Comparison of ENCODE assay signal across 13 mouse cellular contexts in the genomic region with DNA sequence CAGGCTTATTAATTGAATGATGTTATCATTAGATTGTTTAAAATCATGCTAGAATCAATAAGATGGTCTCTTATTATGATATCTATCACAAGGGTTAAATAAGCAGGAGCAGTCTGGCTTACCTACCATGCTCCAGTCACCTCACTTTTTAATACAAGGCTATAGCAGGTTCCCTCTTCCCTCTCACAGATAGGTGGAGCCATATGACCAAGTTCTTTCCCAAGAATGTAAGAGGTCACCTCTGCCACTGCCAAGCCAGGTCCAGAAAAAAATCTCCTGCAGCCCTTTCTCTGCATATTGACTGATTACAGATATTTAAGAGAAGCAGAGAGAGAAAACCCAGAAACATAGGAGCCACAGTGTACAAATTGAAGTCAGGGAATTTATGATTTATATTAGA.
DNase-seq lines count a peak whose midpoint lies in the region; ATAC-seq and TF ChIP-seq lines count a peak whose summit lies in the region.
"Had no signal": no experiment of that assay in that cellular context is flagged by ENCODE, and none has a peak within 500 bp of the region (broad histone marks: within the 10 kb centered on the region; RNA-seq: fewer than 3 reads in every experiment).

No protein-coding gene starts in this region.

- TF ChIP-seq CTCF in forebrain, postnatal 0 days (IDR thresholded peaks at IDR 0.05; ENCODE audit: low read depth): peak; percentile 35
- TF ChIP-seq CTCF in layer of hippocampus, adult 2 months (conservative IDR thresholded peaks at IDR 0.05): peak; percentile 67
- peak; percentile 56 for TF ChIP-seq CTCF in Patski (IDR thresholded peaks at IDR 0.05)

- no peak overlapping the region for H3K27ac ChIP-seq in forebrain, postnatal 0 days (ENCODE audit: low read depth, low read length)
- H3K27ac ChIP-seq in forebrain, embryonic 12.5 days: no peak overlapping the region
- H3K27ac ChIP-seq in layer of hippocampus, adult 2 months: no peak overlapping the region
- H3K27ac ChIP-seq: embryonic facial prominence, embryonic 12.5 days; stomach, embryonic 15.5 days had no signal

- CTCF ChIA-PET in Patski (lab: Charles Lee): no interaction called here

- POLR2A ChIA-PET in Patski (lab: Charles Lee): no interaction called here

- H3K4me3 ChIP-seq in forebrain, postnatal 0 days (ENCODE audit: low read depth, low read length): no peak overlapping the region
- H3K4me3 ChIP-seq in forebrain, embryonic 12.5 days (replicated peaks): no peak overlapping the region
- no peak overlapping the region for H3K4me3 ChIP-seq in layer of hippocampus, adult 2 months
- H3K4me3 ChIP-seq: embryonic facial prominence, embryonic 12.5 days; stomach, embryonic 15.5 days had no signal

- no peaks in the 10 kb centered on the region for H3K27me3 ChIP-seq in forebrain, postnatal 0 days (ENCODE audit: insufficient read depth, low read length)
- H3K27me3 ChIP-seq in forebrain, embryonic 12.5 days: no peaks in the 10 kb centered on the region
- H3K27me3 ChIP-seq in Patski: peaks cover 15% of the 10 kb centered on the region
- H3K27me3 ChIP-seq: embryonic facial prominence, embryonic 12.5 days; stomach, embryonic 15.5 days had no signal

- in situ Hi-C loops in Patski (cut with MboI; ENCODE audit: low pct_unique_long_range_greater_than_20kb): no loop called here

- no peaks in the 10 kb centered on the region for H3K9me3 ChIP-seq in forebrain, postnatal 0 days (ENCODE audit: low read length)
- H3K9me3 ChIP-seq in forebrain, embryonic 12.5 days: no peaks in the 10 kb centered on the region
- H3K9me3 ChIP-seq: embryonic facial prominence, embryonic 12.5 days; stomach, embryonic 15.5 days had no signal

- ATAC-seq in forebrain, postnatal 0 days: no peak
- ATAC-seq in forebrain, embryonic 12.5 days (ENCODE audit: low FRiP score): no peak
- peak; percentile 54 for ATAC-seq in Patski
- ATAC-seq: intestine, embryonic 16.5 days had no signal

- H3K9ac ChIP-seq in forebrain, postnatal 0 days: no peak overlapping the region
- H3K9ac ChIP-seq in forebrain, embryonic 12.5 days: no peak overlapping the region
- H3K9ac ChIP-seq: embryonic facial prominence, embryonic 12.5 days; stomach, embryonic 15.5 days had no signal

- no peak overlapping the region for H3K4me2 ChIP-seq in forebrain, postnatal 0 days (ENCODE audit: low read depth)
- H3K4me2 ChIP-seq in forebrain, embryonic 12.5 days: no peak overlapping the region
- H3K4me2 ChIP-seq: embryonic facial prominence, embryonic 12.5 days; stomach, embryonic 15.5 days had no signal

- no peaks in the 10 kb centered on the region for H3K36me3 ChIP-seq in forebrain, postnatal 0 days (ENCODE audit: insufficient read depth)
- no peaks in the 10 kb centered on the region for H3K36me3 ChIP-seq in forebrain, embryonic 12.5 days (replicated peaks)
- H3K36me3 ChIP-seq: embryonic facial prominence, embryonic 12.5 days; stomach, embryonic 15.5 days had no signal

- DNase-seq in forebrain, postnatal 0 days: no peak
- no peak for DNase-seq in layer of hippocampus, adult 2 months (ENCODE audit: low spot score in 2 of 2)
- DNase-seq in layer of hippocampus, adult 8-10 months (ENCODE audit: low spot score in 2 of 2): no peak
- DNase-seq in Patski (ENCODE audit: low read depth, low spot score): no peak
- peak; percentile 58 for DNase-seq in naive thymus-derived CD4-positive, alpha-beta T cell, adult 2 months (ENCODE audit: low read depth)
- DNase-seq in layer of hippocampus, postnatal 25 days (ENCODE audit: extremely low spot score in 1 of 2, low spot score in 1 of 2): no peak
- no peak for DNase-seq in testis, postnatal 10 days (ENCODE audit: low spot score)
- DNase-seq: adrenal gland, adult 2 months; gastrocnemius, postnatal 36 days had no signal

- no peaks in the 10 kb centered on the region for H3K4me1 ChIP-seq in forebrain, postnatal 0 days (ENCODE audit: insufficient read depth)
- H3K4me1 ChIP-seq in forebrain, embryonic 12.5 days: no peaks in the 10 kb centered on the region
- H3K4me1 ChIP-seq: embryonic facial prominence, embryonic 12.5 days; stomach, embryonic 15.5 days had no signal
